Mouse (Mus musculus) intestine, embryonic 14.5 days (tissue): ENCODE results near the gene St7l. TPM values are rescaled to one million over a fixed set of nuclear protein-coding genes. Genes with fewer than 3 reads are reported as not detected.

ENCODE experiments used
- ATAC-seq: fragments of 200-750 bp; cut with Nextera tagmentation; replicated peaks from 2 replicates; pipeline ENCODE4 v1.8.0; 2017; ENCODE audit warnings: low read depth, moderate number of reproducible peaks, moderate TSS enrichment, moderate library complexity; ENCODE audit not compliant: low FRiP score, low TSS enrichment
- DNase-seq: peaks from one replicate; pipeline ENCODE4 v3.0.0-alpha.2; 2018; ENCODE audit warnings: low spot score
- H3K27ac ChIP-seq: fragments of 300-500 bp; sonication (generic); 2 replicates; pipeline ENCODE4 v1.5.1; 2014; ENCODE audit warnings: low read depth, mild to moderate bottlenecking, control low read depth
- H3K27me3 ChIP-seq: fragments of 300-500 bp; sonication (generic); replicated peaks from 2 replicates; pipeline ENCODE4 v1.6.1; 2014; ENCODE audit warnings: low read length, control low read depth; ENCODE audit not compliant: control insufficient read depth, insufficient read depth
- H3K36me3 ChIP-seq: fragments of 300-500 bp; sonication (generic); 2 replicates; pipeline ENCODE4 v1.6.1; 2014; ENCODE audit warnings: low read length, control low read depth; ENCODE audit not compliant: control insufficient read depth, insufficient read depth
- H3K4me1 ChIP-seq: fragments of 300-500 bp; sonication (generic); replicated peaks from 2 replicates; pipeline ENCODE4 v1.6.1; 2014; ENCODE audit warnings: low read length, control low read depth, mixed read lengths; ENCODE audit not compliant: control insufficient read depth, insufficient read depth
- H3K4me2 ChIP-seq: fragments of 300-500 bp; sonication (generic); 2 replicates; pipeline ENCODE4 v1.6.1; 2014; ENCODE audit warnings: low read length
- H3K4me3 ChIP-seq: fragments of 300-500 bp; sonication (generic); 2 replicates; pipeline ENCODE4 v1.5.1; 2014; ENCODE audit warnings: low read depth, low read length, control low read depth, mixed read lengths
- H3K9ac ChIP-seq: fragments of 300-500 bp; sonication (generic); 2 replicates; pipeline ENCODE4 v1.6.1; 2014; ENCODE audit warnings: mild to moderate bottlenecking, low read length
- H3K9me3 ChIP-seq: fragments of 300-500 bp; sonication (generic); 2 replicates; pipeline ENCODE4 v1.6.1; 2016; ENCODE audit warnings: low read length, control low read depth; ENCODE audit not compliant: control insufficient read depth
- WGBS: fragments of 180-500 bp; shearing (Covaris S2); extraction: QIAGEN DNeasy Blood & Tissue Kit; methylation state at CpG from one replicate; pipeline ENCODE4 v1.1.7; 2014; 5-methylcytosine and 5-hydroxymethylcytosine counted together
- polyA plus RNA-seq: library from polyadenylated mRNA; unstranded; fragments of >200 nt; fragmentation: Nextera tagmentation; extraction: Ambion mirVana; gene quantifications from 2 replicates; pipeline ENCODE4 v1.2.1, GENCODE M21; 2014

St7l gene
- polyA plus RNA-seq, 1 experiment from 2014 or later: 34.6 TPM

DNA sequence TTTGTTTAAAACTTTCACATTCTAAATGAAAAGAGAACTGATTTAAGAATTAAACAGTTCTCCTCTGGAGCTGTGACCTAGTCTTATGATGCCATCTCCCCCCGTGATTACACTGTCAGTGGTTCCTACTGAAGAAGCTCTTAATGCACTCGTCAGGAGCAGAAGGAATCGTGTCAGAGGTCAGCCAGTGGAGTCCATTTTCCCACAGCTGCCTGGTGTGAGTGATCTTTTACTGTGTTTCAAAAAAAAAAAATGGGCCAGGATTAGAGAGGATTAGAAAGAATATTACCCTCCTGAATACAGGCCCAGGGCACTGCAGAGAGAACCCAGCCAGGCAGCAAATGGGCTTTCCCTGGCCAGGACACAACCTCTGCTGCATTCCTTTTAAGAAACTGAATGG is 51.2 kb downstream of the St7l start:
- Histone ChIP-seq H3K4me2 (no peak overlapping the region), H3K27me3 (no peaks in the 10 kb centered on the region), H3K4me1 (no peaks in the 10 kb centered on the region), H3K27ac (no peak overlapping the region), H3K9me3 (no peaks in the 10 kb centered on the region), H3K9ac (no peak overlapping the region), H3K36me3 (peaks cover 16% of the 10 kb centered on the region), H3K4me3 (no peak overlapping the region)
- ATAC-seq (no peak), DNase-seq (no peak)
- 46% methylated on average over 3 of the region's 3 CpGs for WGBS

GRCm38 (mm10) chr3:104929385-104929784 is 65.6 kb downstream of the St7l start:
- no peak for DNase-seq

DNA sequence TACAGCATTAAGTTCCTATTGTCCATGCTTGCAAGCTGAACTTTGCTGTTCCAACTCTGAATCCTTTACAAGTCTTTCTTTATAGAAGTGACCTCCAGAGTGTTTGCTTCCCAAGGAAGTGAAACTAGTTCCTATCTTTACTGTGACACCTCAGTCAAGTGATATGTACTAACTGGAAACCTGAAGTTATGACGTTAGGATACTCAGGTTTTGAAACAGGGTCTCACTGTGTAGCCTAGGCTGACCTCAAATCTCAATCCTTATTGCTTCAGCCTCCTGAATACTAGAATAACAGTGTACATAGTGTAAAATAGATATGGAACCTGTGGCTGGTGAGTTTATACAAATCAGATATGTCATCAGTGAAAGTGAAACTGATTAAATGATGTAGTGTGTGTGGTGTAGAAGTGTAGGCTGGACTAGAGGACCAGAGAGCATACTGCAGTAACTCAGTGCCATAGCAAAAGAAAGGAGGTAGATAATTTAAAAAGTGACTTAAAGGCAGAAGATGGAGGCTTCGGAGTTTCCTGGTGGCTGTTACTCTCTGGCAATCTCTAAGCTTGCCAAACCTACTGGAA is 74.0 kb downstream of the St7l start:
- DNase-seq (no peak), ATAC-seq (no peak)
- H3K27me3 ChIP-seq: no peaks in the 10 kb centered on the region
- H3K4me3 ChIP-seq: no peak overlapping the region
- H3K9me3 ChIP-seq: no peaks in the 10 kb centered on the region
- peaks cover 15% of the 10 kb centered on the region; the same call in 1 of the 2 replicates for H3K4me1 ChIP-seq
- peaks cover 19% of the 10 kb centered on the region for H3K36me3 ChIP-seq
- H3K4me2 ChIP-seq: no peak overlapping the region
- H3K27ac ChIP-seq: no peak overlapping the region
- 83% methylated on average over 2 of the region's 2 CpGs for WGBS
- H3K9ac ChIP-seq: no peak overlapping the region

More at GRCm38 (mm10) chr3:104929385-104929784, 65.6 kb downstream of the St7l start:
- no peaks in the 10 kb centered on the region for H3K4me1 ChIP-seq
- H3K27me3 ChIP-seq: no peaks in the 10 kb centered on the region
- no peak for ATAC-seq
- no peak overlapping the region for H3K4me2 ChIP-seq
- WGBS: 94% methylated on average over 6 of the region's 6 CpGs
- H3K9me3 ChIP-seq: no peaks in the 10 kb centered on the region
- peaks cover 37% of the 10 kb centered on the region for H3K36me3 ChIP-seq
- H3K27ac ChIP-seq: no peak overlapping the region
- no peak overlapping the region for H3K4me3 ChIP-seq
- no peak overlapping the region for H3K9ac ChIP-seq

DNA sequence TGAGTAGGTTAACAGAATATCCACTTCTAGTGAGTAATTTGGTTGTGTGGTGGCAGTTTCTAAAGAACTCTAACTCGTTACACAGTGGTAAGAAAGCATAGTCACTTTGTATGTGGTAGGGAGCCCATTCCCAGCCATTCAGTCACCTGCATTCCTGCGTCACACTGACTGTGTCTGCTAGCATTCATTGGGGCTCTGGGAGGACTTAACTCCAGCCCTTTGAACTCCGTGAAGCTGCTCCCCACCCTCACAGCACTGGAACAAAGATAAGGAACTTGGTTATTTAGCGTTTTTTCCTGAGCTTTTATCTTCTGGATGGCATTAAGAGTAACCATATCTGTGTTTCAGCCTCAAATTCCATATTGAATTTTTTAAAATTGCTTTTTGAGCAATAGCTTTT is 74.5 kb downstream of the St7l start:
- Histone ChIP-seq H3K4me2 (no peak overlapping the region), H3K4me1 (peaks cover 17% of the 10 kb centered on the region), H3K27ac (no peak overlapping the region), H3K9me3 (no peaks in the 10 kb centered on the region), H3K4me3 (no peak overlapping the region), H3K36me3 (peaks cover 19% of the 10 kb centered on the region), H3K9ac (no peak overlapping the region), H3K27me3 (no peaks in the 10 kb centered on the region)
- WGBS: 50% methylated on average over 4 of the region's 4 CpGs
- ATAC-seq (no peak), DNase-seq (no peak)

DNA sequence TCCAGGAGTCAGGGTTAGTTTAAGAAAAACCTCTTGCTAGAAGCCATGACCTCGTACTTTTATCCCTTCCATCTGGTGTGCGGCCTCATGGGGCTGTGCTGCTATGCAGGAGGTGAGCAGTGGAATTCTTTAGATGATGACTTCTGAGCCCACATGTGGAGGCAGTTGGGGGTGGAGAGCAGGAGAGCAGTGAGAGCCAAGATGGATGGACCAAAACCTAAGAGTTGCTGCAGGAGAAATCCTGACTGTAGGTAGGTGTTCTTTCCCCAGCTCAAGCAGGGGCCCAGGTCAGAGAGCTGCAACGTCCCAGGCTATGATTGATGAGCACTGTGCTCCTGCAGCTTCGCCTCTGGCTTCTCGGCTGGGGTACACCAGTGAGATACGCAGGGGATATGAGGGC is 76.9 kb downstream of the St7l start:
- Histone ChIP-seq H3K36me3 (peaks cover 17% of the 10 kb centered on the region), H3K4me1 (peaks cover 27% of the 10 kb centered on the region), H3K4me2 (no peak overlapping the region), H3K27ac (0 out of 2 replicates have a peak overlapping the region, but pooled peaks have one; percentile 18), H3K27me3 (no peaks in the 10 kb centered on the region), H3K4me3 (no peak overlapping the region), H3K9me3 (no peaks in the 10 kb centered on the region), H3K9ac (no peak overlapping the region)
- WGBS: 25% methylated on average over 6 of the region's 6 CpGs
- ATAC-seq: no peak
- DNase-seq: no peak

- no peak overlapping the region for H3K4me2 ChIP-seq
- no peak overlapping the region for H3K27ac ChIP-seq
- peaks cover 27% of the 10 kb centered on the region for H3K4me1 ChIP-seq
- DNase-seq: no peak
- peaks cover 35% of the 10 kb centered on the region for H3K36me3 ChIP-seq
- ATAC-seq: no peak
- H3K27me3 ChIP-seq: no peaks in the 10 kb centered on the region
- H3K9ac ChIP-seq: no peak overlapping the region
- no peaks in the 10 kb centered on the region for H3K9me3 ChIP-seq
- H3K4me3 ChIP-seq: no peak overlapping the region
- WGBS: 57% methylated on average over 5 of the region's 5 CpGs
Observed at GRCm38 (mm10) chr3:104942682-104943081, 78.9 kb downstream of the St7l start.

GRCm38 (mm10) chr3:104943333-104943732 is 79.5 kb downstream of the St7l start:
- H3K27me3 ChIP-seq: no peaks in the 10 kb centered on the region
- no peak overlapping the region; the same call in 1 of the 2 replicates for H3K27ac ChIP-seq
- H3K36me3 ChIP-seq: peaks cover 35% of the 10 kb centered on the region
- no peak overlapping the region for H3K4me2 ChIP-seq
- H3K4me1 ChIP-seq: peaks cover 20% of the 10 kb centered on the region
- ATAC-seq (peak; percentile 53; the same call in 1 of the 2 replicates), DNase-seq (peak; percentile 49)
- H3K9me3 ChIP-seq: no peaks in the 10 kb centered on the region
- H3K4me3 ChIP-seq: no peak overlapping the region
- H3K9ac ChIP-seq: no peak overlapping the region
- 38% methylated on average over 8 of the region's 8 CpGs for WGBS

DNA sequence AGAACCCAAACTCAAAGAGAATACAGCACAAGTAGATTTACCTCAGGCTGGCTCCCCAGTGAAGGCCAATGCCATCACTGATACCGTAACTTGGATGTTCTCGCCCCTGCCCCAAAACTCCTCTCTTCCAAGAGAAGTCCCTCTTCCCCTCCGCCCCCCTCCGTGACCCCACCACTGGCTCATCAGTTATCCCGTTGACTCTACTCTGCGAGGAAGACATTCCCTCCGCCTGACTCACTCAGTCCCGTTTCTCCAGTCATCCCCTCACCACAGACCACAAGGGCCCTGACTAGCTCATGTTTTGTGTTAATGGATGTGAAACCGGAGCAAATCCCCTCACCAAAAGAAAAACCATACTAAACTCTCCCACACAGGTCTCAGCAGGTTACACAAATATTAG is 81.1 kb downstream of the St7l start:
- ATAC-seq (no peak), DNase-seq (peak; percentile 51)
- no peak overlapping the region for H3K4me3 ChIP-seq
- no peak overlapping the region for H3K9ac ChIP-seq
- H3K4me1 ChIP-seq: peaks cover 15% of the 10 kb centered on the region
- H3K9me3 ChIP-seq: no peaks in the 10 kb centered on the region
- H3K36me3 ChIP-seq: peaks cover 26% of the 10 kb centered on the region
- WGBS: 41% methylated on average over 9 of the region's 9 CpGs
- H3K27ac ChIP-seq: no peak overlapping the region; the same call in 1 of the 2 replicates
- no peaks in the 10 kb centered on the region for H3K27me3 ChIP-seq
- no peak overlapping the region for H3K4me2 ChIP-seq

- Histone ChIP-seq H3K4me3 (no peak overlapping the region), H3K9me3 (no peaks in the 10 kb centered on the region), H3K9ac (no peak overlapping the region), H3K4me2 (no peak overlapping the region), H3K4me1 (no peaks in the 10 kb centered on the region), H3K27ac (no peak overlapping the region), H3K36me3 (peaks cover 41% of the 10 kb centered on the region), H3K27me3 (no peaks in the 10 kb centered on the region)
- ATAC-seq (no peak), DNase-seq (no peak)
- 95% methylated on average over 12 of the region's 12 CpGs for WGBS
Observed at GRCm38 (mm10) chr3:104950926-104951325, 87.1 kb downstream of the St7l start.
